Mouse (Mus musculus) forebrain, embryonic 16.5 days (tissue): Measurements from ENCODE around the gene Ipo4. TPM values are rescaled to one million over a fixed set of nuclear protein-coding genes. Genes with fewer than 3 reads are reported as not detected.

Experiments
- ATAC-seq: fragments of 200-750 bp; cut with Nextera tagmentation; 2 replicates; pipeline ENCODE4 v1.8.0; 2017; ENCODE audit warnings: mild to moderate bottlenecking, moderate library complexity
- H3K27ac ChIP-seq: fragments of 300-500 bp; sonication (generic); 2 replicates; pipeline ENCODE4 v1.5.1; 2014; ENCODE audit warnings: low read length, control low read depth
- H3K27me3 ChIP-seq: fragments of 300-500 bp; sonication (generic); replicated peaks from 2 replicates; pipeline ENCODE4 v1.6.1; 2014; ENCODE audit warnings: low read length; ENCODE audit not compliant: control insufficient read depth, insufficient read depth
- H3K36me3 ChIP-seq: fragments of 300-500 bp; sonication (generic); 2 replicates; pipeline ENCODE4 v1.6.1; 2014; ENCODE audit not compliant: control insufficient read depth, insufficient read depth
- H3K4me1 ChIP-seq: fragments of 300-500 bp; sonication (generic); replicated peaks from 2 replicates; pipeline ENCODE4 v1.6.1; 2014; ENCODE audit warnings: low read length; ENCODE audit not compliant: control insufficient read depth, insufficient read depth
- H3K4me2 ChIP-seq: fragments of 300-500 bp; sonication (generic); 2 replicates; pipeline ENCODE4 v1.6.1; 2014; ENCODE audit warnings: mild to moderate bottlenecking, low read length, control low read depth
- H3K4me3 ChIP-seq: fragments of 300-500 bp; sonication (generic); replicated peaks from 2 replicates; pipeline ENCODE4 v1.5.1; 2014; ENCODE audit warnings: mild to moderate bottlenecking, low read length, control low read depth
- H3K9ac ChIP-seq: fragments of 300-500 bp; sonication (generic); replicated peaks from 2 replicates; pipeline ENCODE4 v1.6.1; 2014; ENCODE audit warnings: low read depth, low read length, control low read depth
- H3K9me3 ChIP-seq: fragments of 300-500 bp; sonication (generic); 2 replicates; pipeline ENCODE4 v1.6.1; 2016; ENCODE audit warnings: low read length; ENCODE audit not compliant: control insufficient read depth
- WGBS: fragments of 180-500 bp; shearing (Covaris S2); extraction: QIAGEN DNeasy Blood & Tissue Kit; methylation state at CpG from one replicate; pipeline ENCODE4 v1.1.7; 2014; 5-methylcytosine and 5-hydroxymethylcytosine counted together
- polyA plus RNA-seq: library from polyadenylated mRNA; unstranded; fragments of >200 nt; fragmentation: Nextera tagmentation; extraction: Ambion mirVana; gene quantifications from 2 replicates; pipeline ENCODE4 v1.2.1, GENCODE M21; 2015

The Ipo4 gene
- polyA plus RNA-seq, 1 experiment from 2014 or later = 110 TPM

DNA sequence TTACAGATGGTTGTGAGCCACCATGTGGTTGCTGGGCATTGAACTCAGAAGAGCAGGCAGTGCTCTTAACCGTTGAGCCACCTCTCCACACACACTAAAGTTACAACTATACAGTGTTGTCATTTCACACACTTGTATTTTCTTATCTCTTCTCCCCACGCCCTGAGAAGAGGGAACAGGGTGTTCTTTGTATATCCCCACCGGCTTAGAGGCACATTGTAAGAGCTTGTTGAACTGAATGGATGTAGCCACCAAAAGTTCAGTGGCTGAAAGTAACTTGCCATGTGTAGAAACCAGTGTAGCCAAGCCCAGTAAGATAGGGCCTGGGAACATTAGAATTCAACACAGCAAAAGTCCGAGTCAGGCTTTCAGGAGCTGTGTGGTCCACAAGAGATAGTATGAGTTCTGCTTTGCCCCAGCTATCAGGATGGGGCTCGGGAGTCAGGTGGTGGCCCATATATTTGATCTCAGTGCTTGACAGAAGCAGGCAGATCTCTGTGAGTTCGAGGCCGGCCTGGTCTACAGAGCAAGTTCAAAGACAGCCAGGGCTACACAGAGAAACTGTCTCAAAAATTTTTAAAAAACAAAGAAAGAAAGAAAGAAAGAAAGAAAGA, 21.1 kb downstream of the Ipo4 start:
- H3K9me3 ChIP-seq = no peaks in the 10 kb centered on the region
- no peak overlapping the region for H3K9ac ChIP-seq
- no peak for ATAC-seq
- no peaks in the 10 kb centered on the region for H3K4me1 ChIP-seq
- H3K36me3 ChIP-seq = peaks cover 1% of the 10 kb centered on the region; the same call in 1 of the 2 replicates
- no peaks in the 10 kb centered on the region for H3K27me3 ChIP-seq
- no peak overlapping the region for H3K4me2 ChIP-seq
- no peak overlapping the region for H3K27ac ChIP-seq
- WGBS = 84% methylated on average over 7 of the region's 7 CpGs
- H3K4me3 ChIP-seq = no peak overlapping the region

DNA sequence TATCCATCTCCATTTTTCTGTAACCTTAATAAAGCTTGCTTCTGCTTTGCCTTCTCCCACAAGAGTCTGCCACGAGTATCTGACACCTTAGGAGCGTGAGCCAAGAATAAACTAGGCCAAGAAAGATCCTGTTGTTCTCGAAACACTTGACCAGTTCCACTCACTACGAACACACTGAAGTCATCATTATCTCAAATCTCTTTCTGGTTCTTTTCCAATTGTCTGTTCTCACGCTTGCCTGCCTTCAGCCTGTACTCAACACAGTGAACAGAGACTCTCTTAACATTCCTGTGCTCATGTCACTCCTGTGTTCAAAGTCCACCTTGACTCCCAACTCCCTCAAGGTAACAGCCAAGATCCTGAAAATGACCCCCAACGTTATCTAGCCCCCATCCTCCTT, 22.4 kb downstream of the Ipo4 start:
- Histone ChIP-seq H3K4me2 (no peak overlapping the region), H3K9me3 (no peaks in the 10 kb centered on the region), H3K36me3 (peaks cover 8% of the 10 kb centered on the region; the same call in 1 of the 2 replicates), H3K9ac (no peak overlapping the region), H3K4me1 (no peaks in the 10 kb centered on the region), H3K27me3 (no peaks in the 10 kb centered on the region), H3K27ac (no peak overlapping the region), H3K4me3 (no peak overlapping the region)
- 59% methylated on average over 6 of the region's 6 CpGs for WGBS
- ATAC-seq = no peak

DNA sequence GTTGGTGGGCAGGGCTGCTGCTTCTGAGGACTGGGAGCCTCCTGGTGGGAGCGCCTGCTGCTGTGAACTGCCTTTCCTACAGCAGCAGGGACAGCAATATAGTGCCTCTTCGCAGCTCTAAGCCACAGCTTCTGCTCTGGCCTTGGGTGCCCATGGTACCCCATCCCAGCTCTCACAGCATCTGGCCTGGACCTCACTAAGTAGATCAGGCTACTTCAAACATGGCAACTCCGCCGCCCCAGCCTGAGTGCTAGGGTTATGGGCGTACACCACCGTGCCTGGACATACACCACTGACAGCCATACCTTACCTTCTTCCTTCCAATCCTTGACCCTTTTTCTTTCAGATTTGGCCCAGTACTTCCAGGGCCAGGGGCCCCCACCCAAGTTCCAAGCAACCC, 27.4 kb downstream of the Ipo4 start:
- no peak overlapping the region for H3K9ac ChIP-seq
- no peak for ATAC-seq
- H3K4me2 ChIP-seq = no peak overlapping the region
- no peaks in the 10 kb centered on the region for H3K9me3 ChIP-seq
- peaks cover 4% of the 10 kb centered on the region for H3K4me1 ChIP-seq
- WGBS = 97% methylated on average over 6 of the region's 6 CpGs
- H3K27ac ChIP-seq = no peak overlapping the region
- peaks cover 11% of the 10 kb centered on the region; the same call in 1 of the 2 replicates for H3K36me3 ChIP-seq
- no peaks in the 10 kb centered on the region for H3K27me3 ChIP-seq
- H3K4me3 ChIP-seq = no peak overlapping the region

DNA sequence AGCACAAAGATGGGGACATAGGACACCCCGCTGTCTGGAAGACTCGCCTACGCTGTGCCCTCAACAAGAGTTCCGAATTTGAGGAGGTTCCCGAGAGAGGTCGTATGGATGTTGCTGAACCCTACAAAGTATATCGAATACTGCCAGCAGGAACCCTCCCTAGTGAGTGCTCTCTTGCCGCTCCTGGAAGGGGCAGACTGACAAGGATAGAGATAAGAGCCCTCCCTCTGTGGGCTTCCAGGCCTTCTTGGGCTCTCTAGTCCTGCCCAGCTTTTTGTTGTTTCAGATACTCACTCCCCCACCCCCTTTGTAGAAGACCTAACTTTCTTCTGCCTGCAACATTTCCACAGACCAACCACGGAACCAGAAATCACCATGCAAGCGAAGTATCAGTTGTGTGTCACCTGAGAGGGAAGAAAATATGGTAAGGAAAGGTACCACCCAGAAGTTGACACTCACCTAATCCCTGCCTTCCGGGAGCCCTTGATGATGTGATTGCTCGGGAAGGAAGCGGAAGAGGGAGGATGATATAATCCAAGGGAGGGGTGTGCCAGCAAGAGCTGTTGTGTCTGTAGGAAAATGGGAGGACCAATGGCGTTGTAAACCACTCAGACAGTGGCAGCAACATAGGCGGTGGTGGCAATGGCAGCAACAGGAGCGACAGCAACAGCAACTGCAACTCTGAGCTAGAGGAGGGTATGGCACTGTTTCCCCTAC, 29.9 kb downstream of the Ipo4 start:
- Histone ChIP-seq H3K27ac (no peak overlapping the region), H3K27me3 (no peaks in the 10 kb centered on the region), H3K4me2 (no peak overlapping the region), H3K36me3 (peaks cover 18% of the 10 kb centered on the region), H3K9ac (no peak overlapping the region), H3K4me1 (peaks cover 4% of the 10 kb centered on the region), H3K9me3 (no peaks in the 10 kb centered on the region), H3K4me3 (no peak overlapping the region)
- 94% methylated on average over 16 of the region's 16 CpGs for WGBS
- no peak for ATAC-seq

DNA sequence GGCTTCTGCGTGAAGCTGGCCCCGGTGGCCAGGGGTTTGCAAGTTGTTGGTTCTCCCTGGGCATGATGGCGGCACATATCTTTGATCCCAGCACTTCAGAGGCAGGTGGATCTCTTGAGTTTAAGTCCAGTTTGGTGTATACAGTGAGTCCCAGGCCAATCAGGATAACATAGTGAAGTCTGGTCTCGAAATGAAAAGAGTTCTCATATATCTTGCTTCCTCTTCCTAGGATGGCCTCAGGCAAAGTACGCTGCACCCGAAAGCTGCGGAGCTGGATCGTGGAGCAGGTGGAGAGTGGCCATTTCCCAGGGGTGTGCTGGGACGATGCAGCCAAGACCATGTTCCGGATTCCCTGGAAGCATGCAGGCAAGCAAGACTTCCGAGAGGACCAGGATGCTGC, 30.9 kb downstream of the Ipo4 start:
- Histone ChIP-seq H3K4me2 (no peak overlapping the region), H3K27me3 (no peaks in the 10 kb centered on the region), H3K4me1 (peaks cover 4% of the 10 kb centered on the region), H3K36me3 (peaks cover 23% of the 10 kb centered on the region), H3K9me3 (no peaks in the 10 kb centered on the region), H3K4me3 (no peak overlapping the region), H3K27ac (no peak overlapping the region), H3K9ac (no peak overlapping the region)
- 95% methylated on average over 11 of the region's 11 CpGs for WGBS
- no peak for ATAC-seq

DNA sequence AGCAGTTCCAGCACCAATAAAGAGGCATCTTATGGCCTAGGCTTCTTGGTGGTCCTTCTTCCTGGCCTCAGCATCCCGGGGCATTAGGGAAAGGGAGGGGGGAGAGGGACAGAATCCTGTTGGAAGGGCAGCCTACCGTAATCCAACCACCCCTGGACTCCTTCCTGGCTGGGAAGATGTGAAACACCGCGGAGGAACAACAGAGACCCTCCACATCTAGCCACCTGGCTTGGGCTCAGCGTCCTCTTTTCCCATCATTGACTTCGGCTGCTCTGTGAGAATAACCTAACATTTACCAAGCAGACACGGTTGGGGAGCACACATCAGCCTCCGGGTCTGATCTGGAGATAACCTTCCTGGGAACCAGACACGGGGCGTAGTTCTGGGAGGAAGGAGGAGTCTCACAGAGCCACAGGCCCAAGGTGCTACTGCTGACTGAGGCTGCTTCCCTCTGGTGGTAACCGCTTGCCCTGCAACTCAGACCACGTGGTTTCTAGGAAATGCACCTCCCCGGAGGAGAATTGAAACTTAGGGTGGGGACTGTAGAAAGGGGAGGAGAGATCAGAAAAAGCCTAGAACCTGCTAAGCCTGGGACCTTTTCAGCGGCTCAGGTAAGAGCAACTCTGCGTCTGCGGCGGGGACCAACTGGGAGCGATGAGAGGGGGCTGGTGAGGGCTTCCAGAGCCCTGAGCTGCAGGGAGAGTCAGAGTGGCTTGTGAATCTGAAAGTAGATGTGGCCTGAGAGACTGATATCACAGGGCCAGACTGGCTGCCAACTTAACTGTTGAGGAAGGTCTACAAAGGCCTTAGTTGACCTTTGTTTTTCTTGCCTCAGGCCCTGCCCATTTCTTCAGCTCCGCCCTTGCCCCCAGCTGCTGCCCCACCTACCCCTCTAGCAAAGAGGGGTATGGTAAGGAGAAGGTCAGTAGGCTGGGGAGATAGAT, 31.9 kb downstream of the Ipo4 start:
- Histone ChIP-seq H3K4me1 (peaks cover 4% of the 10 kb centered on the region), H3K4me3 (peak overlapping the region; percentile 28), H3K27me3 (no peaks in the 10 kb centered on the region), H3K27ac (no peak overlapping the region; the same call in 1 of the 2 replicates), H3K36me3 (peaks cover 25% of the 10 kb centered on the region), H3K4me2 (peak overlapping the region; percentile 46), H3K9me3 (no peaks in the 10 kb centered on the region), H3K9ac (peak overlapping the region; percentile 27; the same call in 1 of the 2 replicates)
- WGBS = 20% methylated on average over 19 of the region's 19 CpGs
- peak; percentile 90 for ATAC-seq

DNA sequence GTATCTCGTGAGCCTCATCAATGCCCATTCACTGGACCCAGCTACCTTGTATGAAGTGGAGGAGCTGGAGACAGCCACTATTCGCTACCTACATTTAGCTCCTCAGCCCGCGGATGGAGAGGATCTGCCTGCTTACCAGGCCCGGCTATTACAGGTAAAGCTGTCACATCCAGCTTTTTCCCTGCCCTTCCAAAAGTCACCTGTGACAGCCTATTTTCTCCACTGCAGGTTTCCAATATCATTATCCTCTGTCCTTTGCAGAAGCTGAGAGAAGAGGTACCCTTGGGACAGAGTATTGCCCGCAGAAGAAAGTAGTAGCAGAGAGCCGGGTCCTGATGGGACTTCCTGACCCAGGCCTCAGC, 32.5 kb downstream of the Ipo4 start, which contains the start of gene Irf9:
Gene Irf9 (plus strand): TSS at position 301 of the 362 bp plus-strand sequence.
- H3K27me3 ChIP-seq = no peaks in the 10 kb centered on the region
- peaks cover 23% of the 10 kb centered on the region for H3K36me3 ChIP-seq
- peak within 1 kb of the TSS; percentile 27; the same call in 1 of the 2 replicates for H3K9ac ChIP-seq
- H3K4me1 ChIP-seq = peaks cover 4% of the 10 kb centered on the region
- no peaks in the 10 kb centered on the region for H3K9me3 ChIP-seq
- ATAC-seq = no peak
- H3K27ac ChIP-seq = no peak within 1 kb of the TSS; the same call in 1 of the 2 replicates
- 91% methylated on average over 7 of the region's 7 CpGs for WGBS
- peak within 1 kb of the TSS; percentile 46 for H3K4me2 ChIP-seq
- H3K4me3 ChIP-seq = peak within 1 kb of the TSS; percentile 28

DNA sequence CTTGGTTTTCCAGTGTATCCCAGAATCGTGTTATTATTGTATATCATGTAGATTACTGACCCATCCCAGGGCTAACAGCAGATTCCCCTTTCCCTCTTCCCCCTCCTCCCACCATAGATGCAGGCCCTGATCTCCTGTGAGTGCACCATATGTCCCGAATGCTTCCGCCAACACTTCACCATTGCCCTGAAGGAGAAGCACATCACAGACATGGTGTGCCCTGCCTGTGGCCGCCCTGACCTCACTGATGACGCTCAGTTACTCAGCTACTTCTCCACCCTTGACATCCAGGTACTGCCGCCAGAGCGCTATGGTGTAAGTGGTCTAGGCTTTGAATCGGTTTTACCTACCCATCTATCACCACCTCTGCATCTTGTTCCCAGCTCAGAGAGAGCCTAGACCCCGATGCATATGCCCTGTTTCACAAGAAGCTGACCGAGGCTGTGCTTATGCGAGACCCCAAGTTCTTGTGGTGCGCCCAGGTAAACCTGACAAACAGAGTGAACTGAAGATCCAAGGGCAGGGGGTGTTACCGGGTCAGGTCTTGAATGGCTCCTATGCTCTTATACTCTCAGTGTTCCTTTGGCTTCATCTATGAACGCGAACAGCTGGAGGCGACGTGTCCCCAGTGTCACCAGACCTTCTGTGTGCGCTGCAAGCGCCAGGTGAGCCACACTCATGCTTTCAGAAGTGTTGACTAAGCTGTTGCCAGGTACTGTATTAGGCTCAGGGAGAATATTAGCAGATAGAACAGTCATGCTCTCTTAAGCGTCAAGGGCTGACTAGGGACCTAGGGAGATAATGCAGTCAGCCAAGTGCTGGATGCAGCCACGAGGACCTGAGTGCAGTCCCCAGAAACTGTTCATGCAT, 37.0 kb downstream of the Ipo4 start:
- Histone ChIP-seq H3K27ac (no peak overlapping the region), H3K36me3 (peaks cover 38% of the 10 kb centered on the region), H3K27me3 (no peaks in the 10 kb centered on the region), H3K9ac (no peak overlapping the region), H3K9me3 (no peaks in the 10 kb centered on the region), H3K4me2 (no peak overlapping the region), H3K4me3 (no peak overlapping the region), H3K4me1 (peaks cover under 1% of the 10 kb centered on the region; the same call in 1 of the 2 replicates)
- 95% methylated on average over 21 of the region's 21 CpGs for WGBS
- ATAC-seq = no peak
